Mouse (Mus musculus): ENCODE results near the gene Cchcr1.
"Not testable (repeated sequence)": the region's sequence is repeated elsewhere in the genome, so short reads cannot be mapped to it uniquely, and the experiment has no call there.

Cchcr1 gene

DNA sequence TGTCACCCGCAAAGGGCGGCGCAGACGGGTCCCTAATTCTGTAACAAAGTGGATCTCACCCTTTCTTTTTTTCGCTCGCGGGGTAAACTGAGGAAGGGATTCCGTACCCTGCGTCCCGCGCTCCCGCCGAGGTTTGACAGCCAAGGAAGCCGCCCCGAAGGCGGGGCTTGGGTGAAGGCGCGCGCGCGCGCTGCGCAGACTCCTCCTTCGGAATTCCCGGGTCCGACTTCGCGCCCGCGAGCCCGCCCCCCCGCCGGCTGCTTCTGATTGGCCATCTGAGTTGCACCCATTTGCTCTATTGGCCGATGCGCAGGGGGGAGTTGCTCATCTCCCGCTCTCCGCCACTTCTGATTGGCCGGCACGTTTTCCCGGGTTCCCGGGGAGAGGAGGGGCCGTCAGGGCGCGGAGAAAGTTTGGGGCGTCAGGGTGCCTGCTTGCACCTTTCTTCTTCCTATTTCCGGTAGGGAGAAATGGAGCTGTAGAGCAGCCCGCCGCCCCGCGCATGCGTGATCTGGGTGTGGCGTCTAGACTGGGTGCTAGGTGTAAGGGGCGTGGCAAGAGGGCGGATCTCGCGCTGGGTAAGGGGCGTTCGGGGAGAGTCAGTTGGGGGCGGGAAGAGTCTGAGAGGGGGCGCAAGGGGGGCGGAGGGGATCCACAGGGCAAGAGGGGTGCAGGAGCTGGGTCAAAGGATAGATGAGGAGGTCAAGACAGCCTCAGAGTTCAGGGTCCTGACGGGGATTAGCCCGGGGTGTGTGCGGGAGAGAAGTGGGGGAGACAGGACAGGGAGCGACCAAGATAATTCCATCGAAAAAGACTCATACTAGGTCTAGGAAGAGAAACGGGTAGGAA lies at the start of gene Cchcr1, which contains the start of gene Tcf19:
Cchcr1 (plus strand) TSS at position 449 of the 849 bp plus-strand sequence.
Tcf19 (minus strand) TSS at position 173 of the 849 bp plus-strand sequence.
- DNase-seq: peak; percentile 97 to 98

DNA sequence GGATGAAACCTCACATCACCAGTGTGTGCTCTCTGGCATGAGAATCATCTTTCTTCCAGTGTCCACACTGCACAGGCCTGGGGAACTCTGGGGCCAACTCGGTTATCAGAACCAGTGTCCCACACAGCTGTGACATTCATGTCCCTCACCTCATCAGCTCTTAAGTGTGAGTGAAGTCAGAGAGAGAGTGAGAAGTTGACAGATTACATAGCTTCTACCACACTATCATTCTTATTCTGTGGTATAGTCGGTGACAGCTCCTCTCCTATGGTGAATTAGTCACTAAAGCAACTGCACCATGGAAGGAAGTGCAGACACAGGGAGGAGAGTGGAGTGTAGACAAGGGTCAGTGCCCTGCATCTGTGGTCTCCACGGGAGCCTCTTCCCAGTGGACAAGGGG lies 48.0 kb upstream of the Cchcr1 start:
- peak in 1 of 2 experiments; percentile 6 for DNase-seq

DNA sequence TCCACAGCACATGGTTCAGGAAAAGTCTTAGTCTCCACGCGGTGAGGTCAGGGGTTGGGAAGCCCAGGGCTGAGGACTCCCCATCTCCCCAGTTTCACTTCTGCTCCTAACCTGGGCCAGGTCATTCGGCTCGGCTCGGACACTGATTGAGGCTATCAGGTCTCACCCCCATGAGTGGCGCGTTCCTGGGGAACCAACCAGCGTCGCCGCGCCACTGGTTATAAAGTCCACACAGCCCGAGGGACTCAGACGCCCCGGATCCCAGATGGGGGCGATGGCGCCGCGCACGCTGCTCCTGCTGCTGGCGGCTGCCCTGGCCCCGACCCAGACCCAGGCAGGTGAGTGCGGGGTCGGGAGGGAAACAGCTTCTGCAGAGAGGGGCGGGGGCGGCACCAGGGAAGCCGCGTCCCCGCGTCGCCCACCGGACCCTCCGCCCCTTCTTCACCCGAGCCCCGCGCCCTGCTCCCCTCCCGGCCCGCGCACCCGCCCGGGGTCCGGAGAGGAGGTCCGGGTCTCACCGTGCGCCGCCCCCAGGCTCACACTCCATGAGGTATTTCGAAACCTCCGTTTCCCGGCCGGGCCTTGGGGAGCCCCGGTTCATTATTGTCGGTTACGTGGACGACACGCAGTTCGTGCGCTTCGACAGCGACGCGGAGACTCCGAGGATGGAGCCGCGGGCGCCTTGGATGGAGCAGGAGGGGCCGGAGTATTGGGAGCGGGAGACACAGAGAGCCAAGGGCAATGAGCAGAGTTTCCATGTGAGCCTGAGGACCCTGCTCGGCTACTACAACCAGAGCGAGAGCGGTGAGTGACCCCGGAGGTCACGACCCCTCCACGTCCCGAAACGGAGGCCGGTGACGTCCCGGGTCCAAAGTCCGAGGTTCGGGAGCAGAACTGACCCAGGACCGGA lies 46.8 kb upstream of the Cchcr1 start, which contains the start of gene H2-Q10:
H2-Q10 (plus strand) TSS at position 248 of the 910 bp plus-strand sequence.
- no peak for DNase-seq

DNA sequence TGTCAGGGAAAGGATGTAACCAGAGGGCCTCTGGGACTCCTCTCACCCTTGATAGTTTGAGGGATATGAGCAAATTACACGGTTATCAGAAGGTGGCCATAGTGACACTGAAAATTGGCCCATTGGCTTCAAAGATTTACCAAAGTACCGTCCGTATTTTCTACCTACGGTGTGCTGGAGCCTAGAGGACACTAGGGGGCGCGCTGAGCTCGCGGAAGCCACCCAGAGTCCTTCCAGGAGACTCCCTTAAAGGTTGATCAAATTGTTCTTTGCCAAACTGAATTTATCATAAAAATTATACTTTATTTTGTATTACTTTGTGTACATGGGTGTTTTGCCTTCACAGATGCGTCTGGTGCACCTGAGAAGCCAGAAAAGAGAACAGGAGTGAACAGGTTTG lies 32.8 kb upstream of the Cchcr1 start:
- DNase-seq: peak; percentile 43 to 69

DNA sequence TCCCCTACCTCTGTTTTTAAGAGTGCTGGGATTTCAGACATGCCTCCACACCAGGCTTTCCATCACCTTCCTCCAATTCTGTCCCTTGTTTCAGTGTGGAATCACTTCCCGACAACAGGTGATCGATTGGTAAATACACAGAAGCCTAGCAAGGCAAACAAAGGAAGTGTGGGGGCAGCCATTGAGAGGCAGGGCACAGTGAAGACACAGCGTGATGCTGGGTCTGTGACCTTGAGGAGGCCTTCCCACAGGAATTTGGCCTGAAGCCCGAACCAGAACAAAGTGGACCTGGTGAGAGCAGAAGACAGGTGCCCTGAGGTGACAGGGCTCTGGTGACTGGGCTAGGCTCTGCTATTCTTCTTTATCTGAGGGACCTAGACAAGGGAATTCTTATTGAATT lies 31.2 kb upstream of the Cchcr1 start:
- no peak for DNase-seq

DNA sequence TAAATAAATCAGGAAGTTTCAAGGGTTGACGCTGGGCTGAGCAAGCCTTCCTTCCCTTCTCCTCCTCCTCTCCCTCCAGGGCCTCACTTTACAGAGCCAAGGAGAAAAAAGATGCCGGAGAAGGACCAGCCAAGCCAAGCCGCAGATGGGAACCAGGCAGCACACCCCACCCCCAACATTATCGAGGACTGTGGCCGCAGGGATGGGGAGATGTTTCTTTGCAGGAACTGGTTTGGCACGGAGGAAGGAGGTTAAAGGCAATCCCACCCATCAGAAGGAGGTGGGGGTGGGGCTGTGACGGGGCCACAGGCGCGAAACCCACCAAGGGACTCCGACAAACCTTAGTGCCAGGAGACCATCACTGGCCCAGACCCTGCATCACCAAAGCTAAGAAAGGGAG lies 30.2 kb upstream of the Cchcr1 start:
- no peak for DNase-seq

DNA sequence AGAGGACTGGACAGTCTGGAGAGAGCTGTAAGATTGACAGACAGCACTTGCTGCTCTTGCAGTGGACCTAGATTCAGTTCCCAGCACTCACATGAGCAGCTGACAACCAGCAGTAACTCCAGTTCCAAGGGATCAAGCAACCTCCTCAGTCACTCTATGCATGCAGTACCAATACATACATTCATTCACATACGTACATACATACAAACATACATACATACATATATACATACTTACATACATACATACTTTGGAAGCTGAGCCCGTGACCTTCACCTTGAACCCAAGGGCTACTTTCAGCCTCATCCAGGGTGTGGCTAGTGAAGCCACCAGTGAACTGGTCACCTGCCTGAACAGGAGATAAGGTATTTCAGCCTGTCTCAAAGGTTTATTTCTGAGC lies 28.9 kb upstream of the Cchcr1 start:
- DNase-seq: no peak

DNA sequence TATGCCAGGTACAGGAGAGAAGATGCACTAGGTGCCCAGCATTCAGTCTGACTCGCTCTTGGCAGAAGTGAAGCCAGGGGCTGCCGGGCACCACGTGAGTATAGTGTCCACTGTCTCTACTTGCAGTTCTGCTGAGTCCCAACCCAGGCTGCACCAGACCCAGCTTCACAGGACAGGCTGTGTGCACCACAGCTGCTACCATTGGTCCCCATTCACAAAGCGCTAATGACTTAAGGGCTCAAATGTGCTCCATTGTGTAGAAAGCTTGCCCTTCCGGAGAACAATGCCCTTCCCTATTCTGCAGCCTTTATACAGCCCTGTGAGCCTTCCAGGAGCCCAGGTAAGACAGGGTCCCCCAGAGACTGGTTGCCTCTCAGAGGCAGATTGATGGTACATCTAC lies 26.6 kb upstream of the Cchcr1 start:
- no peak for DNase-seq

DNA sequence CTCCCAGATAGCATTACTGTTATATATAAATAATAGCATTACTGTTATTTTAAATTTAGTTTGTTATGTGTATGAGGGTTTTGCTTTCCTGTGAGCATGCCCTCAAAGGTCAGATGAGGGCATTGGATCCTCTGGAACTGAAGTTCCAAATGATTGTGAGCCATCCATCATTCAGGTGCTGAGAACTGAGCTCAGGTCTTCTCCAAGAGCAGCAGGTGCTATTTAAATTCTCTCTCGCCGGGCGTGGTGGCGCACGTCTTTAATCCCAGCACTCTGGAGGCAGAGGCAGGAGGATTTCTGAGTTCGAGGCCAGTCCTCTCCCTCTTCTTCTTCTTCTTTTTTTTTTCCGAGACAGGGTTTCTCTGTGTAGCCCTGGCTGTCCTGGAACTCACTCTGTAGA lies 19.8 kb upstream of the Cchcr1 start:
- no peak for DNase-seq

DNA sequence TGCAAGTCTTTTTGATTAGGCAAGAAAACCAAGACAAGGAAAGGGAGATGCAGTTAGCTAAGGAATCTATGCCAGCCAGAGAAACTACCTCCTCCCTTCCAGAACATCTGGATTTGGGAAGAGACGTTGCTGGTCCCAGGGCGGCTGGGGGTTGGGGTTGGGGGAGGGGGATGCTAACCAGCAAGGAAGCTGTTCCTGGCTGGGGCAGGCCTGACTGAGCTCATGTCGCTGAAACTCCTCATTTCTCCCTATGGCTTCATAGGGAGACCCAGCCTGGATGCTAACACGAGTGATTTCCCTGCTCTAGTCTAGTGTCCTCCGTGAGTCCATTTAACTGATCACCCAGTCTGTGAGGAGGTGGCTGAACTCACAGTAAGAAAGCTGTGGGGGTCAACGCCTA lies 14.7 kb upstream of the Cchcr1 start:
- DNase-seq: no peak

DNA sequence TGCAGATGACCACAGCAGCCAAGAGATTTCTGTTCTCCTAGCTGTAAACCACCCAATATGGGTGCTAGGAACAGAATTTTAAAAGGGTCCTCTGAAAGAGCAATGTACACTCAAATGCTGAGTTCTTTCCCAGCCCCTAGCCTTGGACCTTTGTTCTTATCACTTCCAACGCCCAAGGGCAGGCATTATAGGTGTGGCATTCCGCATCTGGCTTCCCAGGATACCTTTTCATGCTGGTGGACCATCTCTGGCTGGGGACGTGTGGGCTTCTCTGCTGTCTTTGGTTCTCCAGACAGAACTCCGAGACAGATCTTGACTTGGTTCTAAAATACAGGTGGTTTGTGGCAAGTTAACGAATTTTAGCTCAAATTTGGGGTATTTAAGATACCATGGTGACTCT lies 14.1 kb upstream of the Cchcr1 start:
- no peak for DNase-seq

DNA sequence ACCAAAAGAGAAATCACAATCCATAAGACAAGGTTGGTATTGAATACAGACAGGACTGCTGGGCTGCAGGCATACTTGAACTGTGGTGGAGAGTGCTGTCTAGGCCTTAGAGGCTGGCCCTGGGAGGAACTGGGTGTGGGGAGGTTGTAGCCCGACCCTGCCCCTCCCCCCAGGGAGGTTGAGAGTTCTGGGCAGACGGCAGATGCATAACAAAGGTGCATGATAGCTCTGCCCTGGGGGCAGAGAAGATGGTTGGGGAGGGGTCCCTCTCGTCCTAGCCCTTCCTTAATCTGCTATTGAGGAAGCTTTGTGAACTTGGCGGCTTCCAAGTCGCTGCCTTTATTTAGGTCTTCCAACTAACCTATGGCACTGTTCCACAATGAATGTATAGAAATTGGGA lies 13.1 kb upstream of the Cchcr1 start:
- DNase-seq: no peak

DNA sequence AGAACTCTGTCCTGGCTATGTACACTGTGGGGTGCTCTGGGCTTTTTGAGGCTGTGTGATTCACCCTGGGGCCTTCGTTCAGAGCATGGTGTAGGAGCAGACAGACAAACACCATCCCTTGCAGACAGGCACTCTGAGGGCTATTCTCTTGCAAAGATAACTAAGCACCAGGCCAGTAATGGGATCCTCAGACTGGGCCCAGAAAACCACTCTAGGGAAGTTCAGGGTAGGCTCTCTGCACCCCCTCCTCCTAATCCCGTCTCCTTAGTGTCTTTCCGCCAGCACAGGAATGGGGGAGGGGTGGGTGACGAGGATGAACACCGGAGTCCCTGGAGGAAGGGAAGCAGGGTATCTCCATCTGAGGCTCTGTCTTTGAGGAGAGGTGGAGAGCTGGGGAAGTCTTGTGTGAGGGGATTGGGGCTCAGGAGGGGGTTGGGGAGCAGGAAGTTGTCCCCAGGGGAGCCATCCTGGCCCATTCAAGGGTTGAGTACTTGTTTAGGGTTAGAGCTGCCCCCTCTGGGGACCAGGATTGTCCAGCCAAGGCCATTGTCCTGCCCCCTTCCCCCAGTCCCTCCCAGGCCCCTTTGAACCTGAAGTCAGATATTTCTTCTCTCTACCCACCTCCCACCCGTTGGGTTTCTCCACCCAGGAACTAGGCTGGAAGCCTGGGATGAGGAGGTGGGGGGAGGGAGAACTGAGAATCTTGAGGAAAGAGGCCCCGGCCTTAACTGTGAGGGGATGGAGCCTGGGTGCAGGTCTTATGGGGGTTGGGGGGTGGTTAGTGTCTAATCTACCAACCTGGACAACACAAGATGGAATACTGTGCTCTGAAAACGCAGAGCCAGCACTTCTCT lies 12.0 kb upstream of the Cchcr1 start:
- no peak for DNase-seq

DNA sequence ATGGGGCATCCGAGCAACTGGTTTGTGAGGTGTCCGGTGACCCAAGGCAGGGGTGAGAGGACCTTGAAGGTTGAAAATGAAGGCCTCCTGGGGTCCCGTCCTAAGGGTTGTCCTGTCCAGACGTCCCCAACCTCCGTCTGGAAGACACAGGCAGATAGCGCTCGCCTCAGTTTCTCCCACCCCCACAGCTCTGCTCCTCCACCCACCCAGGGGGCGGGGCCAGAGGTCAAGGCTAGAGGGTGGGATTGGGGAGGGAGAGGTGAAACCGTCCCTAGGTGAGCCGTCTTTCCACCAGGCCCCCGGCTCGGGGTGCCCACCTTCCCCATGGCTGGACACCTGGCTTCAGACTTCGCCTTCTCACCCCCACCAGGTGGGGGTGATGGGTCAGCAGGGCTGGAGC lies 11.1 kb upstream of the Cchcr1 start, which contains the start of gene Pou5f1:
Pou5f1 (plus strand) TSS at position 243 of the 400 bp plus-strand sequence.
- DNase-seq: no peak

DNA sequence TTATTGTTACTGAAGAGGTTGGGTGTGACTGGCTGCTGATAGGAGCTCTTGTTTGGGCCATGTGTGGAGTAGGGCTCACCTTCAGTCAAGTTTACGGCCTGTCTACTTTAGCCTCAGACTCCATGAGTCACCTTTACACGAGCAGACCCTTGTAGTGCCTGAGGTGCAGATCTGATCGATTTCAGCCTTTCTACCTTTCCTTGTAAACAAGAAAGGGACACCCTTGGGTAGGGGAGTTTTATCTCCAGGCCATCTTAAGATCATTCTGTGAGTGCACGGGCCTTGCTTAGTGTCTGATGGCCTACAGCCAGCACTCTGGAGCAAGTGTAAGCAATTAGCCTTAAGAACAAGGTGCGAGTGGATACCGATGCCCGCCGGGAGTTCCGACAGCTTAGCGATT lies 10.0 kb upstream of the Cchcr1 start:
- DNase-seq: no peak

DNA sequence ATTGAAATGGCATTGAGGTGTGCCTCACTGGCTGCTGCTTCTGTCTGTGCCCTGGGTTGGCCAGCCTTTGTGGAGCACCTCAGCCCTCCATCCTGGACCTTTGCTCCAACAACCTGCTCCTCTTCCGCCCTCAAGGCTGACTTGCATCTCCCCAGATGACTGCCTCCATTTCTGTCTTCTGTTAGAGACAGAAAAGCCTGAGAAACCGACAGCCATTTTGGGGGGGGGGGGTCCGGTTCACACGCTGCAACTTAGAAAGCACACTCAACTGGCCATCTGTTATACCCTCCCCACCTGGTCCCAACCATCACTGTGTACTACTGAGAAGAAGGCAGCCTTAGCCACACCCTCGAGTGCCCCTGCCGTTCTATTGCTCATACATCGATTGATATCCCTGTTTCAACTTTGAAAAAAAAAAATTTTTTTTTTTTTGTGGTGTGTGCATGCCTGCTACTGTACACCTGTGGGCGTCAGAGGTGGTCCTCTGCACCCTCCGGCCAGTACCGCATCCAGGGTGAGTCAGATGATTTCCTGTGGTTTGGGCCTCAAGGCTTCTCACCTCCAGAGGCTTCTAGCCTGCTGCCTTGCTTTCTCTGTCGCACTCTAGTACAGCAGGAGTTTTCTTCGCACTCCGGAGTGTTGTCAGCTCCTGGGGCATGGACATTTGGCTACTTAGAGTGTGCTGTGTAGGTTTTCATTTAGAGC lies 9.2 kb upstream of the Cchcr1 start:
- no peak for DNase-seq

DNA sequence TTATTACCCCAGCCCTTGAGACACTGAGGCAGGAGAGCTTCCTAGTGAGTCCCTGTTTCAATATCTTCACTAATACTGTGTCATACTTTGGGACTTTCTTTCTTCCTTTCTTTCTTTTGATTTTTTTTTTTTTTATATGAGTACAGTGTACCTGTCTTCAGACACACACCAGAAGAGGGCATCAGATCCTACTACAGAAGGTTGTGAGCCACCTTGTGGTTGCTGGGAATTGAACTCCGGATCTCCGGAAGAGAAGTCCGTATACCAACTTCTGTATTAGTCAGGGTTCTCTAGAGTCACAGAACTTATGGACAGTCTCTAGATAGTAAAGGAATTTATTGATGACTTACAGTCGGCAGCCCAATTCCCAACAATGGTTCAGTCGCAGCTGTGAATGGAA lies 8.6 kb upstream of the Cchcr1 start:
- DNase-seq: not testable (repeated sequence)

DNA sequence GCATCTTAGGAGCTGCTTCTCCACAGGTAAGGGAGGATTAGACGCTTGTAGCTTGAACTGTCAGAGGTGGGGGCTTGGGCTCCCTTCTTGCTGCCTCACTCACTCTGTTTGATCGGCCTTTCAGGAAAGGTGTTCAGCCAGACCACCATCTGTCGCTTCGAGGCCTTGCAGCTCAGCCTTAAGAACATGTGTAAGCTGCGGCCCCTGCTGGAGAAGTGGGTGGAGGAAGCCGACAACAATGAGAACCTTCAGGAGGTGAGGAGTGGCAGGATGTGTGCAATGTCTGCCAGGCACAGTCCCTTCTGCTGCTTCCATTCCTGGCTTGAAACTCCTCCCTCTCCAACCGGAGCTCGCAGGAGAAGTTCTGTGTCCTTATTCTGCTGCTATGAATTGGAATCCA lies 7.6 kb upstream of the Cchcr1 start:
- DNase-seq: peak; percentile 62 to 63

DNA sequence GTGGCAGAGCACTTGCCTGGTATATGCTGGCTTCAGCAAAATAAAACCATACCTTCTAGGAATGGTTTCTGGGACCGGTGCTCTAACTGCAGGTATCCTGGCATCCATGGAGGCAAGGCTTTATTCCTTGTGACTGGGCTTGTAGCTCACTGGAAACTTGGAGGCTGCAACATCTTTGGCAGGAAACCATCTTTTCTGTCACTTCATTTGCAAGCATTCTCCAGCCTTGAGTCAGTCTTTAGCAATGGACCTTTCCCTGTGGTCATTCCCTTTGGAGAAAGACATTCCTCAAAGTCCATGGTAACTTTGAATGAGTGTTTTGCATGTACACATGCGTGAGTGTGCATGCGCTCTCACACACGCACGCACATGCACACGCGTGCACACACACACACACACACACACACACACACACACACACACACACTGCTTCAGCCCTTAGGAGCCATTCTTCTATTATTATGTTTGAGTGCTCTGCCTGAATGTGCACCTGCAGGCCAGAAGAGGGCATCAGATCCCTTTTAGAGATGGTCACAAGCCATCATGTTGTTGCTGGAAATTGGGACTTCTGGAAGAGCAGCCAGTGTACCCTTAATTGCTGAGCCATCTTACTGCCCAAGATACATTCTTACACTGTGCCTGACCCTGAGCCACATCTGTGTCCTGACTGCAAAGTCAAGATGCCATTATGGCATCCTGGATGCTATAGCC lies 3.8 kb upstream of the Cchcr1 start:
- DNase-seq: no peak

DNA sequence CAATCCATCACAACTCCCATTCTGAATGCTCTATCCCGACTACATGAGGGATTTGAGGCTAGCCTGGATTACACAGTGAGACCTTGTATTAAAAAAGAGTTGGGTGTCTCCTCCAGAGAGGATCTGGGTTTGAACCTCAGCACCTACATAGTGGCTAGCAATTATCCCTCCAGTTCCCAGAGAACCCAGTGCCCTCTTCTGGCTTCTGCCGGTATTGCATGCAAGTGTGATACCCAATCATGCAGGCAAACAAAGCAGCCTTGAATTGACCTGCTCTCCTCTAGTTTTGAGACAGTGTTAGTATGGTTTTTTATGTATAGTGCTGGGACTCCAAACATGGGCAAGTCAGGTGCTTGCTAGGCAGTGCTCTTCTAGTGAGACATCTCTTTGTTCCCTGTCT lies 3.0 kb upstream of the Cchcr1 start:
- DNase-seq: peak; percentile 53 to 83

DNA sequence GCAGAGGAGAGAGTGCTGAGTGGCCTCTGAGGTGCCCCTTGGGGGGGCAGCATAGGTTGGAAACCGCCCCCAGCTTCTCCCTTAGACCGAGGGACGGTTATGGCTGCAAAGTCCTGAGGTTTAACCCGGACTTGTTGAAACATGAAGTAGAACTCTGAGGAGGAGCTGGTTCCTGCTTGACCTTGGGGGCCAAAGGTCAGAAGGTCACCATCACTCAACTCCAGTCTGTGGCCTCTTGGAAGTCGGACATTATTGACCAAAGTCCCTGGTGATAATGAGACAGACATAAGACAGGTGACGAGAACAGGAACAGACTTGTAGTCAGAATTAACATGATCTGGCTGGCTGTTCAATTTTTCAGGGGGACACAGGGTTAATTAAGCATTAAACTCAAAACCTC lies 2.1 kb upstream of the Cchcr1 start:
- DNase-seq: no peak

Measured in lung, postnatal 4 days (tissue).